Mouse (Mus musculus) liver, embryonic 15.5 days (tissue): ENCODE data around the gene Nxpe2. TPM values are rescaled to one million over a fixed set of nuclear protein-coding genes. Genes with fewer than 3 reads are reported as not detected.

ENCODE experiments used
- ATAC-seq: fragments of 200-750 bp; cut with Nextera tagmentation; 2 replicates; pipeline ENCODE4 v1.8.0; 2017; ENCODE audit warnings: moderate number of reproducible peaks, mild to moderate bottlenecking, moderate library complexity; ENCODE audit not compliant: insufficient read depth
- H3K27ac ChIP-seq: fragments of 300-500 bp; sonication (generic); replicated peaks from 2 replicates; pipeline ENCODE4 v1.5.1; 2015; ENCODE audit warnings: mild to moderate bottlenecking, inconsistent platforms
- H3K27me3 ChIP-seq: fragments of 300-500 bp; sonication (generic); 2 replicates; pipeline ENCODE4 v1.6.1; 2015; ENCODE audit warnings: mild to moderate bottlenecking, inconsistent platforms
- H3K36me3 ChIP-seq: fragments of 300-500 bp; sonication (generic); replicated peaks from 2 replicates; pipeline ENCODE4 v1.6.1; 2015; ENCODE audit warnings: moderate library complexity, mild to moderate bottlenecking, inconsistent platforms
- H3K4me1 ChIP-seq: fragments of 300-500 bp; sonication (generic); replicated peaks from 2 replicates; pipeline ENCODE4 v1.6.1; 2015; ENCODE audit warnings: inconsistent platforms
- H3K4me2 ChIP-seq: fragments of 300-500 bp; sonication (generic); 2 replicates; pipeline ENCODE4 v1.6.1; 2015; ENCODE audit warnings: moderate library complexity, mild to moderate bottlenecking, inconsistent platforms
- H3K4me3 ChIP-seq: fragments of 300-500 bp; sonication (generic); replicated peaks from 2 replicates; pipeline ENCODE4 v1.5.1; 2015; ENCODE audit warnings: mild to moderate bottlenecking, inconsistent platforms
- H3K9ac ChIP-seq: fragments of 300-500 bp; sonication (generic); 2 replicates; pipeline ENCODE4 v1.6.1; 2015; ENCODE audit warnings: moderate library complexity, mild to moderate bottlenecking, inconsistent platforms
- H3K9me3 ChIP-seq: fragments of 300-500 bp; sonication (generic); replicated peaks from 2 replicates; pipeline ENCODE4 v1.6.1; 2016; ENCODE audit warnings: inconsistent platforms
- WGBS: fragments of 180-500 bp; shearing (Covaris S2); methylation state at CpG from one replicate; pipeline ENCODE4 v1.1.7; 2015; ENCODE audit warnings: mixed read lengths; ENCODE audit not compliant: insufficient replicate concordance; 5-methylcytosine and 5-hydroxymethylcytosine counted together
- polyA plus RNA-seq: library from polyadenylated mRNA; unstranded; fragments of >200 nt; fragmentation: Nextera tagmentation; extraction: Ambion mirVana; gene quantifications from 2 replicates; pipeline ENCODE4 v1.2.1, GENCODE M21; 2015

Gene Nxpe2
- polyA plus RNA-seq: 132 and 133 TPM in 2 replicates

- Histone ChIP-seq H3K27ac (peak within 1 kb of the TSS; percentile 73), H3K4me3 (no peak within 1 kb of the TSS), H3K9ac (0 out of 2 replicates have a peak within 1 kb of the TSS, but pooled peaks have one; percentile 23), H3K4me2 (peak within 1 kb of the TSS; percentile 31), H3K27me3 (no peaks in the 10 kb centered on the region), H3K4me1 (peaks cover 51% of the 10 kb centered on the region), H3K36me3 (no peaks in the 10 kb centered on the region), H3K9me3 (no peaks in the 10 kb centered on the region)
- 14% methylated on average over 2 of the region's 2 CpGs for WGBS
- peak; percentile 38; the same call in 1 of the 2 replicates for ATAC-seq
Measured at GRCm38 (mm10) chr9:48353148-48353698, at the start of gene Nxpe2. Nxpe2 (minus strand) TSS chr9:48353454.

GRCm38 (mm10) chr9:48389983-48390382, 36.7 kb upstream of the Nxpe2 start:
- Histone ChIP-seq H3K4me3 (no peak overlapping the region), H3K27me3 (no peaks in the 10 kb centered on the region), H3K9me3 (no peaks in the 10 kb centered on the region), H3K27ac (no peak overlapping the region), H3K4me1 (0 out of 2 replicates have a peak, but pooled peaks cover 4% of the 10 kb centered on the region), H3K9ac (no peak overlapping the region), H3K36me3 (peaks cover 33% of the 10 kb centered on the region), H3K4me2 (no peak overlapping the region)
- no peak for ATAC-seq
- WGBS: 55% methylated on average over 3 of the region's 3 CpGs

- no peak overlapping the region for H3K9ac ChIP-seq
- 0 out of 2 replicates have a peak, but pooled peaks cover 4% of the 10 kb centered on the region for H3K4me1 ChIP-seq
- H3K9me3 ChIP-seq: no peaks in the 10 kb centered on the region
- 52% methylated on average over 4 of the region's 4 CpGs for WGBS
- no peaks in the 10 kb centered on the region for H3K27me3 ChIP-seq
- H3K4me2 ChIP-seq: no peak overlapping the region
- ATAC-seq: no peak
- H3K36me3 ChIP-seq: peaks cover 26% of the 10 kb centered on the region
- H3K4me3 ChIP-seq: no peak overlapping the region
- no peak overlapping the region for H3K27ac ChIP-seq
Measured at GRCm38 (mm10) chr9:48388451-48388850, 35.2 kb upstream of the Nxpe2 start.

GRCm38 (mm10) chr9:48374357-48374756, 21.1 kb upstream of the Nxpe2 start:
- Histone ChIP-seq H3K4me3 (no peak overlapping the region), H3K27ac (peak overlapping the region; percentile 85), H3K27me3 (no peaks in the 10 kb centered on the region), H3K4me1 (peaks cover 22% of the 10 kb centered on the region), H3K4me2 (peak overlapping the region; percentile 30; the same call in 1 of the 2 replicates), H3K9ac (peak overlapping the region; percentile 26; the same call in 1 of the 2 replicates), H3K36me3 (peaks cover 3% of the 10 kb centered on the region; the same call in 1 of the 2 replicates), H3K9me3 (no peaks in the 10 kb centered on the region)
- WGBS: 12% methylated on average over 2 of the region's 2 CpGs
- ATAC-seq: peak; percentile 72

- Histone ChIP-seq H3K9ac (no peak overlapping the region), H3K4me2 (peak overlapping the region; percentile 30), H3K27me3 (no peaks in the 10 kb centered on the region), H3K4me1 (peaks cover 22% of the 10 kb centered on the region), H3K9me3 (no peaks in the 10 kb centered on the region), H3K36me3 (peaks cover 3% of the 10 kb centered on the region; the same call in 1 of the 2 replicates), H3K4me3 (no peak overlapping the region), H3K27ac (peak overlapping the region; percentile 85)
- ATAC-seq: peak; percentile 84
- 49% methylated on average over 4 of the region's 4 CpGs for WGBS
Measured at GRCm38 (mm10) chr9:48373232-48373878, 20.1 kb upstream of the Nxpe2 start.

GRCm38 (mm10) chr9:48362743-48363142, 9.5 kb upstream of the Nxpe2 start:
- H3K9ac ChIP-seq: peak overlapping the region; percentile 62
- peak overlapping the region; percentile 69 for H3K4me2 ChIP-seq
- peaks cover 74% of the 10 kb centered on the region for H3K4me1 ChIP-seq

GRCm38 (mm10) chr9:48361815-48362631, 8.8 kb upstream of the Nxpe2 start:
- Histone ChIP-seq H3K4me2 (peak overlapping the region; percentile 69), H3K27ac (peak overlapping the region; percentile 100), H3K4me3 (peak overlapping the region; percentile 43), H3K9ac (peak overlapping the region; percentile 62), H3K27me3 (no peaks in the 10 kb centered on the region), H3K4me1 (peaks cover 81% of the 10 kb centered on the region), H3K9me3 (no peaks in the 10 kb centered on the region), H3K36me3 (0 out of 2 replicates have a peak, but pooled peaks cover 7% of the 10 kb centered on the region)
- peak; percentile 99 for ATAC-seq
- 19% methylated on average over 14 of the region's 14 CpGs for WGBS

More at GRCm38 (mm10) chr9:48362743-48363142, 9.5 kb upstream of the Nxpe2 start:
- H3K9me3 ChIP-seq: no peaks in the 10 kb centered on the region
- WGBS: 58% methylated on average over 6 of the region's 6 CpGs
- no peak for ATAC-seq
- H3K36me3 ChIP-seq: 0 out of 2 replicates have a peak, but pooled peaks cover 7% of the 10 kb centered on the region
- peak overlapping the region; percentile 100 for H3K27ac ChIP-seq
- H3K27me3 ChIP-seq: no peaks in the 10 kb centered on the region
- peak overlapping the region; percentile 41 for H3K4me3 ChIP-seq

GRCm38 (mm10) chr9:48360826-48361225, 7.6 kb upstream of the Nxpe2 start:
- Histone ChIP-seq H3K36me3 (no peaks in the 10 kb centered on the region), H3K9me3 (no peaks in the 10 kb centered on the region), H3K27ac (peak overlapping the region; percentile 100), H3K4me2 (peak overlapping the region; percentile 69), H3K9ac (0 out of 2 replicates have a peak overlapping the region, but pooled peaks have one; percentile 5), H3K27me3 (no peaks in the 10 kb centered on the region), H3K4me3 (no peak overlapping the region), H3K4me1 (peaks cover 79% of the 10 kb centered on the region)
- no peak for ATAC-seq
- 61% methylated on average over 4 of the region's 4 CpGs for WGBS

GRCm38 (mm10) chr9:48357097-48357496, 3.8 kb upstream of the Nxpe2 start:
- Histone ChIP-seq H3K4me2 (no peak overlapping the region), H3K27me3 (no peaks in the 10 kb centered on the region), H3K4me1 (peaks cover 85% of the 10 kb centered on the region), H3K9me3 (no peaks in the 10 kb centered on the region), H3K9ac (peak overlapping the region; percentile 35; the same call in 1 of the 2 replicates), H3K36me3 (no peaks in the 10 kb centered on the region), H3K27ac (peak overlapping the region; percentile 100), H3K4me3 (no peak overlapping the region)
- 29% methylated on average over 3 of the region's 3 CpGs for WGBS
- ATAC-seq: no peak

GRCm38 (mm10) chr9:48354793-48355192, 1.5 kb upstream of the Nxpe2 start:
- Histone ChIP-seq H3K27me3 (no peaks in the 10 kb centered on the region), H3K4me2 (peak overlapping the region; percentile 14; the same call in 1 of the 2 replicates), H3K27ac (peak overlapping the region; percentile 73), H3K36me3 (no peaks in the 10 kb centered on the region), H3K4me1 (peaks cover 66% of the 10 kb centered on the region), H3K4me3 (no peak overlapping the region), H3K9me3 (no peaks in the 10 kb centered on the region), H3K9ac (0 out of 2 replicates have a peak overlapping the region, but pooled peaks have one; percentile 10)
- ATAC-seq: peak; percentile 49; the same call in 1 of the 2 replicates
- WGBS: 30% methylated on average over 3 of the region's 3 CpGs
